Mouse (Mus musculus) c-Kit-negative CD71-positive TER-119-positive erythroid progenitor cells, embryonic 14.5 days (primary cell): ENCODE measurements around the gene Tspo2.

Experiments
- DNase-seq: peaks from one replicate; pipeline ENCODE4 v3.0.0-alpha.2; 2013; ENCODE audit warnings: low read depth, low spot score

Gene Tspo2

GRCm38 (mm10) chr17:48417521-48417920 lies 33.8 kb downstream of the Tspo2 start:
- no peak for DNase-seq

GRCm38 (mm10) chr17:48416425-48417195 lies 34.7 kb downstream of the Tspo2 start:
- DNase-seq, result no peak

- no peak for DNase-seq
These were observed 35.3 kb downstream of the Tspo2 start for GRCm38 (mm10) chr17:48416011-48416410.

- no peak for DNase-seq
These were observed 40.1 kb downstream of the Tspo2 start for GRCm38 (mm10) chr17:48411241-48411640.

GRCm38 (mm10) chr17:48410299-48410785 lies 41.0 kb downstream of the Tspo2 start:
- no peak for DNase-seq

- peak; percentile 99 for DNase-seq
These were observed 41.7 kb downstream of the Tspo2 start, which contains the start of the genes Nfya and Oard1 for GRCm38 (mm10) chr17:48409380-48410298. Gene Nfya, minus strand, starts transcription at chr17:48409906. Gene Oard1, plus strand, starts transcription at chr17:48410014.

GRCm38 (mm10) chr17:48408526-48409291 lies 42.6 kb downstream of the Tspo2 start:
- peak; percentile 57 for DNase-seq

GRCm38 (mm10) chr17:48407910-48408525 lies 43.3 kb downstream of the Tspo2 start:
- no peak for DNase-seq

- peak; percentile 41 for DNase-seq
These were observed 44.2 kb downstream of the Tspo2 start for GRCm38 (mm10) chr17:48407154-48407553.

- DNase-seq, result no peak
These were observed 46.6 kb downstream of the Tspo2 start for GRCm38 (mm10) chr17:48404706-48405105.

- DNase-seq, result no peak
These were observed 47.5 kb downstream of the Tspo2 start for GRCm38 (mm10) chr17:48403848-48404247.

GRCm38 (mm10) chr17:48402751-48403150 lies 48.6 kb downstream of the Tspo2 start:
- no peak for DNase-seq

GRCm38 (mm10) chr17:48401710-48402109 lies 49.6 kb downstream of the Tspo2 start:
- no peak for DNase-seq
